Mouse (Mus musculus) neutrophil, adult 65 days (primary cell): ENCODE results near the gene Vmn1r67. TPM values are rescaled to one million over a fixed set of nuclear protein-coding genes. Genes with fewer than 3 reads are reported as not detected.

Experiments used
- total RNA-seq: library from RNA; stranded (reverse); gene quantifications from 2 replicates; pipeline ENCODE4 v1.2.4, GENCODE M21; 2023

The Vmn1r67 gene
- not detected in 2 replicates for total RNA-seq

GRCm38 (mm10) chr7:10443031-10443430, at the start of gene Vmn1r67:
TSS of gene Vmn1r67 (plus strand) at chr7:10443331.

GRCm38 (mm10) chr7:10494786-10495521, 51.8 kb downstream of the Vmn1r67 start, which contains the start of gene Zik1:
TSS of gene Zik1 (minus strand) at chr7:10495394.

Other genes with a start within 250 kb of the Vmn1r67 start
- not detected in 2 replicates for gene Vmn1r66, start 165.3 kb upstream of the Vmn1r67 start, total RNA-seq
- 0.25 TPM in 1 of 2 replicates, not detected in the other for gene Zik1, start 52.1 kb downstream of the Vmn1r67 start, total RNA-seq
- gene Vmn1r68, start 115.2 kb downstream of the Vmn1r67 start, total RNA-seq: not detected in 2 replicates
- not detected in 2 replicates for gene Vmn1r69, start 170.3 kb downstream of the Vmn1r67 start, total RNA-seq
- gene Vmn1r70, start 188.2 kb downstream of the Vmn1r67 start, total RNA-seq: not detected in 2 replicates
- gene Nlrp4b, start 244.5 kb downstream of the Vmn1r67 start, total RNA-seq: not detected in 2 replicates